Mouse (Mus musculus) G1E (cell line): ENCODE data around the gene Fmnl1.

Source experiments
- CTCF ChIP-seq: IDR thresholded peaks from 2 replicates; pipeline ENCODE4 v1.5.1; 2012; ENCODE audit warnings: low read depth, low read length, inconsistent platforms, mixed read lengths
- GATA1 ChIP-seq: IDR thresholded peaks from 2 replicates; pipeline ENCODE4 v1.6.1; 2012; ENCODE audit warnings: borderline replicate concordance, low read length, inconsistent platforms, mixed read lengths
- GATA2 ChIP-seq: IDR thresholded peaks from 2 replicates; pipeline ENCODE4 v1.6.1; 2012; ENCODE audit warnings: low read depth, low read length, inconsistent platforms, borderline replicate concordance
- POLR2AphosphoS5 ChIP-seq: IDR thresholded peaks from 2 replicates; pipeline ENCODE4 v1.6.1; 2012; ENCODE audit warnings: low read depth, low read length, inconsistent platforms; ENCODE audit not compliant: insufficient replicate concordance
- TAL1 ChIP-seq: conservative IDR thresholded peaks from 2 replicates; pipeline ENCODE4 v1.6.1; 2012; ENCODE audit warnings: low read depth, low read length, inconsistent platforms, mixed read lengths

GRCm38 (mm10) chr11:103174891-103175391, 4.0 kb downstream of the Fmnl1 start:
- TF ChIP-seq GATA1 (no peak), CTCF (no peak), POLR2AphosphoS5 (no peak), GATA2 (no peak), TAL1 (no peak)
